Mouse (Mus musculus) leukemia stem cell, adult 10-12 weeks (primary cell): ENCODE results near the gene Ube2d2b. TPM values are rescaled to one million over a fixed set of nuclear protein-coding genes. Genes with fewer than 3 reads are reported as not detected.

Experiments
- polyA plus RNA-seq: library from polyadenylated mRNA; stranded (reverse); fragments of >175 nt; gene quantifications from 2 replicates; pipeline ENCODE4 v1.2.3, GENCODE M21; 2012; ENCODE audit warnings: low replicate concordance

Gene Ube2d2b
- not detected in 2 replicates for polyA plus RNA-seq

DNA sequence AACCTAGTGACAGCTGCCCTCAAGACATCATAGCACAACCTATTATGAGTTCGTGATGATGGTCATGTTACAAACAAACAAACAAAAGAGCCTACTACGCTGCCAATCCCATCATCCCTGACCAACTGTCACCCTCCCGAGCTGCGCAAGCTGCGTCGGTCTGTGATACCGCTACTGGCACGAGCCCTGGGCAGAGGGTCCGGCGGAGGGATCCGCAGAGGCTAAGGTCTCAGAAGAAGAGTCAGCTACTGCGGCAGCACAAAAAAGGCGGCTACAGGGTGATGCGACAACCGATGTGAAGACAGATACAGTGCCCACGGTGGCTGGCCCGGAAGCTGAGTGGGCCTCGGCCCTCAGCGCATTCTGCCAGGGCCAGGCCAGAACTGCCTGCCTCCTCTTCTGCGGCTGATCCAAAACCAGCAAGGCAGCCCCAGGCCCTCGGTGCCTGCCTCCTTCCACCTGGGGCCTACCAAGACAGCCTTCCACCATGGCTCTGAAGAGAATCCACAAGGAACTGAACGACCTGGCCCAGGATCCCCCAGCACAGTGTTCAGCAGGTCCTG, at the start of gene Ube2d2b:
Gene Ube2d2b (plus strand): TSS at position 102 of the 563 bp plus-strand sequence.

DNA sequence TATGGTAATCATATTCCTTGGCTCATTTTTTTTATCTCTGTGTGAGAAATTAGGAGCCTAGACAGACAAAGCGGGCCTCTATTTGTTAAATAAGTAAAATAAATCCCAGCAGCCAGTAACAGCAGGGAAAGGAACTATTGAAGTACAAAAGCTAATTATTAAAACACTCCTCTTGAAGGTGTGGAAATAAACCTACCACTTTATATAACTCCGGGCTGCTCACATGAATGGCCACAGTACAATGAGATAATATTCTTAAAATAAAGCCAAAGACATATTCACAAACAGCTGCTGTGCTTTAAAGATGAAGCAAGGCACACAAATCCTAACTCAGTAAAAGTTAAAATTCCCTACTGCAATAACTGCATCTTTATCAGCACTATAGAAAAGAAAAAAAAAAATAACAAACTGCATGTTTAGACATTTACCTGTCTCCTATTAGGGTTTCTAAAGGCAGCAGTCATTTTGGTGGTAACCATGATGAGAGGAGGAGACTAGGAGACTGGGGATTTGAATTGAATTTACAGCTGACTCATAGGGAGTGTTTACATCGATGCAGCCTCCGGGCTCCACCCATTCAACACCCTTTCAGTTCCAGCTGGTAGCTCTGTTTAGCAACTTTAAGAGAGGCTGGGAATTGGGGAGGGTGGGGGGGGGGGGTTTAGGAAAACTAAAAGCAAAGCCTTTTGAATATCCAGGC, 44.8 kb downstream of the Ube2d2b start, which contains the start of gene Evi5:
Gene Evi5 (minus strand): TSS at position 547 of the 700 bp plus-strand sequence.

Other genes with a start within 250 kb of the Ube2d2b start
- gene Rpap2, start 232.7 kb upstream of the Ube2d2b start, polyA plus RNA-seq = 1.9 and 4.2 TPM in 2 replicates
- gene Glmn, start 232.2 kb upstream of the Ube2d2b start, polyA plus RNA-seq = 0.25 TPM in 1 of 2 replicates, not detected in the other
- 4.5 and 9.6 TPM in 2 replicates for gene Gfi1, start 104.1 kb upstream of the Ube2d2b start, polyA plus RNA-seq
- gene Evi5, start 45.0 kb downstream of the Ube2d2b start, polyA plus RNA-seq = 6.7 and 7.0 TPM in 2 replicates
- 15.0 and 93.1 TPM in 2 replicates for gene Rpl5, start 70.4 kb downstream of the Ube2d2b start, polyA plus RNA-seq
- gene Fam69a, start 157.0 kb downstream of the Ube2d2b start, polyA plus RNA-seq = 0.33 and 1.2 TPM in 2 replicates
- 6.4 and 8.4 TPM in 2 replicates for gene Mtf2, start 235.6 kb downstream of the Ube2d2b start, polyA plus RNA-seq